Mouse (Mus musculus): ENCODE measurements at regions not wholly inside any gene's neighbourhood (a gene's known extent, or its start where the extent isn't known, plus 50 kb on each side); places are given as distances from the start of the nearest gene placed in this dataset.

- DNase-seq (ENCODE audit: low spot score) = no peak
Measured at GRCm38 (mm10) chr16:93014991-93015390, 189.0 kb upstream of the Runx1 start.

DNA sequence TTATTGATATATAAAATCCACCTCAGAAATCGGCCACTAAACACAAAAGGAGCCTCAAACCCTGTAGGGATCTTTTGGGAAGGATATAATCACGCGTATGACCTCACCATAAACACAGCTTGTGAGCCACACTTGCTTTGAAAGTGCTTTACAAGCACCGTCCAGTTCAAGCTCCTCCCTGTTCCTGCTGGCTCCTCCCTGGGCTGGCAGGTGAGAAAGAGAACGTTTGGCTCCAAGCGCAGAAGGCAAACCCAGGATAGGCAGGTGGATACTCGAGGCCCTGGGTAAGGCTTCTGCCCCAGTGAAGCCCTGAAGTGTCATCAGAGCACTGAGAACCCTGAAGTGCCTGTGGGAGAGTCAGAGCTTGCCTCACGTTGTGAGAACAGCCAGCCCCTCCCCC lies 187.9 kb upstream of the Runx1 start:
- no peak for DNase-seq (ENCODE audit: low spot score)

DNA sequence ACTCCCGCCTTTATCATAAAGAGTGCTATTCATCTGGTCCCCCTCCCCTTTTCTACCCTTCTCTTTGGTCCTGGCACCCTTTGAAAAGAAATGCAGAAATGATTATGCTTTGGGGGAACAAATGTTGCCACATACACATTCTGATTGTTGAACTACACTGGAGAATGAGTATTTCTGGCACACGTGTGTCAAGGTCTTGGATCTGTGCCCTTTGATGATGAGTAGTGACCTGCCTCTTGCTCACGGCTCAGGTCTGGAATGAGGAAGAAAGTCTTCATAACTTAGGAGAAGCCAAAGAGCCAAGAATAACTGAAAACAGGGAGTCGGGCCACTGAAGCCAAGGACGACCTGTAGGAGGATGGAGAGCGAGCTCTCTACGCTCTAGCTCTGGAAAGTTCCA lies 187.3 kb upstream of the Runx1 start:
- DNase-seq (ENCODE audit: low spot score) = no peak

GRCm38 (mm10) chr16:93011474-93011873 lies 185.5 kb upstream of the Runx1 start:
- no peak for DNase-seq (ENCODE audit: low spot score)

GRCm38 (mm10) chr16:93006321-93006984 lies 180.5 kb upstream of the Runx1 start:
- no peak for DNase-seq (ENCODE audit: low spot score)

DNA sequence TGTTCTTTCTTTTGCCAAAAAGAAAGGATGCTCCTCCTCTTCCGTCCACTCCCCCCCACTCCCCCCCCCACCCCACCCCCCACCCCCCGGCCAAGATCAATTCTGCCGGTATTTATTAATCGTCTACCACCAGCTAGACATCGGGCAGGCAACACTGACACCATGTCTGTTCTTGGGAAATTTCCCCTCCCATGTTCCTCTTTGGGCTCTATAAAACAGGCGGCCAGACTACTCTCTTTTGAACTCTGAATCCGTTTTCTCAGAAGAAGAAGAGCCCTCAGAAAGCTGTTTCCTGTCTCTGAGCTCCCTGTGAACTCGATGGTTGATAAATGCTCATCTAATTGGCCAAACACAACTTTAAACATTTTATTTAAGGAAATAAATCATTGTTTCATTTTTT lies 179.5 kb upstream of the Runx1 start:
- DNase-seq (ENCODE audit: low spot score) = no peak

GRCm38 (mm10) chr16:93003830-93004229 lies 177.9 kb upstream of the Runx1 start:
- DNase-seq (ENCODE audit: low spot score) = no peak

- no peak for DNase-seq (ENCODE audit: low spot score)
Measured at GRCm38 (mm10) chr16:92998689-92999088, 172.7 kb upstream of the Runx1 start.

DNA sequence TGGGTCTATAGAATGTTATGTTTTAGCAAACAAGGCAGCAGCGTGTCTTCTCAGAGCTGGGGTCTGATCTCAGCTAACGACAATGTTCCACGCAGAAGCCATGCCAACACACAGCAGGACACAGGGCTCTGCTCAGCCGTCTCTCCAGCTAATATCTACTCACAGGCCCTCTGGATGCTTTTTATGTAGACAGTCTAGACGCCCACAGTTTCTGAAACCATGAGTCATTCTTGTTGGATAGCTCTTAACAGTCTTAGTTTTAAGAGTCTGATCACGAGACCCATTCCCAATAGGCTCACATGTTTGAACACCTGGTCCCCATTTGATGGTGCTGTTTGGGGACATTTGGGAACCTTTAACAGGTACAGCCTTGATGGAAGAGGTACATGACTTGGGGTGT lies 171.7 kb upstream of the Runx1 start:
- DNase-seq (ENCODE audit: low spot score) = no peak

DNA sequence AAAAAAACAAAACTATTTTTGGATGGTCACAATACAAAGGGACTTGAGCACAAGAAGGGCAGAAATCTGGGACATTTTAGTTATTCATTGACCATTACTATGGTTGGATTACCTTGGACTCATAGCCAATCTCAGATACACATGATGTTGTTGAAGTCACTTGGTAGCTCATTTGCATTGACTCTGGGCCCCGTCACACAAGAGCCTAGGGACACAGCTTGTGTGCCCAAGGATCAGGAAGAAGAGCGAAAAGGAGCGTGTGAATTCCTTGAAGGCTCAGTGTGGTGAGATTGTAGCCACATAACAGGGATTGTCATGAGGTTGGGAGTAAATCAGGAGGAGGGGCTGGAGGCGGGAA lies 170.0 kb upstream of the Runx1 start:
- DNase-seq (ENCODE audit: low spot score) = no peak

DNA sequence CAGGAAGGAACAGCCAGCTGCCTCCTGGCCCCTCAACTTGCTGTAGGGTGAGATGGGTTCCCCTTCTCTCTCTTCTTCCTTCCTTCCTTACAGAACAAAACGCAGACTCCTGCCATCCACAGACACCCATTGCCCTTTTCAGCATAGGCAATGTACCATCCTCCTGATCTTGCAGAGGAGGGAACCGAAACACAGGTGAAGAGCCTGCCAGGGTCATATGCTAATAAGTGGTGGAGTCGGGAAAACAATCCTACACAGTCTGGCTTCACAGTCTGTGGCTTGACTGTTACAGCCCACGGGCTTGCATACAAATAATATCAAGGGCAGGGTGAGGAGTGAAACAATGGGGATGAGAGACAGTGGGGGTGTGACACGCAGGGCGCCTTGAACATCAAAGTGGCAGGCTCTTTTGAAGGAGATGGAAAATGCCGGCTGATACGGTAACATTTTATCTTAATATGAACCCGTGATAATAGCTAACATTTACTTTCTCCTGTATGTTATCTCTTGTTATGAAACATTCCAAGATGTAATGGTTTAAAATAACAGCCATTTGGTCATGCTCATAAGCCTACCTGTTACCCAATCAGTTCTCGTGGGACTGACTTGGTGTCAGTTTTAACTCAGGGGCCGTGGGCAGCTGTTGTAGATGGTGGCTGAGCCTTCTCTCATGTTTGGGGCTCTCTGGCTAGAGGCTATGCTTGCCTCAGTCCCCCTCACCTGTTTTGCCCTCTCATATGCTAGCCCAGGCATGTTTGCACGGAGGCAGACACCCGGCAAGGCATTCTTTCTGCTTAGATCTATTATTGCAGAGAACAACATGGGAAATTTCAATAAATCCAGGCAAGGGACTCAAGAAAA lies 169.4 kb upstream of the Runx1 start:
- no peak for DNase-seq (ENCODE audit: low spot score)

- no peak for DNase-seq (ENCODE audit: low spot score)
Measured at GRCm38 (mm10) chr16:92992876-92993275, 166.9 kb upstream of the Runx1 start.

GRCm38 (mm10) chr16:92991405-92991804 lies 165.5 kb upstream of the Runx1 start:
- no peak for DNase-seq (ENCODE audit: low spot score)

DNA sequence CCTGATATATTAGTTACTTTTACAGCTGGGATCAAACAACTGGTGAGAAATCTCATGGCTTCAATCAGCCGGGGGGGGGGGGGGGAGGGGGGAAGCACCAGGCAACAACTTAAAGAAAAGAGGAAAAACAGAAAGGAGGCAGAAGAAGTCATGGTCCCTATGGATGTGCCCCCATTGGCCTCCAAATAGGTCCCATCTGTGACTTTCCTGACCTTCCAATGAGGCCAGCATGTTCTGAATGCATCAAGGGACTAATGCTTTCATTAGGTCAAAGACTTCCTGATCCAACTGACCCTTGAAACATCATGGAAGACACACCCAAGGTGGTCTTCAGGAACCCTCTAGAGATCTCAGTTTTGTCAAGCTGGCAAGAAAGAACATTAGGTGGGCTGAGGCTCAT lies 162.5 kb upstream of the Runx1 start:
- DNase-seq (ENCODE audit: low spot score) = no peak

GRCm38 (mm10) chr16:92988000-92988399 lies 162.1 kb upstream of the Runx1 start:
- DNase-seq (ENCODE audit: low spot score) = no peak

DNA sequence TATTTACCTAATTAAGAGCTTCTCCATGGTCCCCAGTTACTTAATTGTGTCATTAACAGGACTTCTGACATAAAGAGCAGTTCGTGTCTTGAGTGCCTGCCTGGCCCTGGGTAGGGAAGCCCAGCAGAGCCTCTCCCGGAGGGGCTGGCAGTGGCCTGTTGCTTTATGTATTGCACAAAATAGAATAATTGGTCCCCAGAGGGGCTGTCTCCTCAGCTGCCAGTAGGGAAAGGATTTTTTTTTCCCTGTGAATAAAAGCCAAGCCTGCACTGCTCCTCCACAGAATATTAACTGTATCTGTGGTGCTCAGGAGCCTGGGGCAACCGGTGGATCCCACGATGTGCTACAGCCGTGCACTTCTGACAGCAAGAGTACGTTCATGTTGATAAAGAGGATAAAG lies 159.8 kb upstream of the Runx1 start:
- no peak for DNase-seq (ENCODE audit: low spot score)

- no peak for DNase-seq (ENCODE audit: low spot score)
Measured at GRCm38 (mm10) chr16:92982934-92983333, 157.0 kb upstream of the Runx1 start.

DNA sequence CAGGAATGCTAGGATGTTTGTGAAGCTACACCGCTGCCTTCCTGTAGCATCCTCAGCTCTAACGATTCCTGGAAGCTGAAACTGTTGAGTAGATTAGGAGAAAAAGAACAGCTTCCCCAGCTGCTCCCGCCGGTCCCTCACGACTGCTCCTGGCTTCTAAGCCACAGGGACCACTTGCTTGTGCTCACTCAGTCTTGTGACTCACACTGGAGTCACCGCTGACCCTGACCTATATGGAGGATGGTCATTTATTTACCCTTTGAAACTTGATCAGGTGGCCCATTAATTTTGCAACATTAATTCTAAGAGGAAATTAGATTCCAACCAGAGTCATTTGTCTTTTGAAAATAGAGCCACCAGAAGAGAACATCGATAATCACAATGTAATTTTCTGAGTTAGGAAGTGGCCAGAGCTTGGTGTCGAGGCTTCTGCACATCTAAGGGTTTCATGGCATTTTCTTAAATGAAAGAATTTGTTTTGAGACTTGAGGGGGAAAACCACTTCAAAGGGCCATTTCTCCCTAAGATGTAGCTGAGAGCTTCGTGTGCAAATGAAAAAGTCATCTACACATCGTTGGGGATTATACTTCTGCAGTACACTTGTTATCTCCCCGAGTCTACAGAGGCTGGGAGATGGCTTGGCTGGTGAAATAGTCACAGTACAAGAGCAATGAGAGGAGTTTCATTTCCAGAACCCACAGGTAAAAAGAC lies 153.8 kb upstream of the Runx1 start:
- DNase-seq (ENCODE audit: low spot score) = no peak

GRCm38 (mm10) chr16:92976097-92976496 lies 150.1 kb upstream of the Runx1 start:
- DNase-seq (ENCODE audit: low spot score) = no peak

DNA sequence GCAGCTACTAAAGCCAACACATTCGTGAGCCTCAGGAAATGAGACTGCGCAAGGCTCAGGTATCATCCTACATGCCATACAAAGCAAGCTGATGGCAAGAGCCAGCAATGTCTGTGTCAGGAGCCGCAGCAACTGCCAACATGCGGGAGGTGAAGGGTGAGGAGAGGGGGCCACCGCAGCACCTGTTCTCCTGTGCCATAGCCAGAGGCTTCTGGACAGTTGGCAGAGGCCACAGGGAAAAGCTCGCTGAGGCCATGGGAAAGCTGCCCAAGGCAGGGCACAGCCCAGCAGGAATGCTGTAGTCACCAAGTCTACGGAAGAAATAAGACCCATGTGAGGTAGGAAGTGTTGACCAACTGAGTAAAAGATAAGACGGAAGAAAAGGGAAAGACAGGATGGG lies 149.1 kb upstream of the Runx1 start:
- no peak for DNase-seq (ENCODE audit: low spot score)

DNA sequence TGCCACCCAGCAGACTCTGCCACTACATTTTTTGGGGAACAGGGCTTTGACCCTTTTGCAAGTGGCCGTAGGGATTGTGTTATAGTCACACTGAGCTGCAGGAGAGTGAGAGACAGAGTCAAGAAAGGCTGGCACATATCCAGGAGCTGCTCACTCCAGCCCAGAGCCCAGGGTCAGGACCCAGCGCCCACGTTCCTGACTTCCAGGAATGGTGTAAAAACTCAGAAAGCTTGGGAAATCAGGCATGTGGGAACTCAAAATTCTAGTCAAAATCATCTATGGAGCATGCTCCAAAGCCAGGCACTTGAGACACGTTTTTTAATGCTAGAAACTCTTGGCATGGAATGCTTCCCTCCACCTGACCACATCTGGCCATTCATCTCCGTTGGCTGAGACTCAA lies 146.7 kb upstream of the Runx1 start:
- DNase-seq (ENCODE audit: low spot score) = no peak

GRCm38 (mm10) chr16:92971956-92972355 lies 146.0 kb upstream of the Runx1 start:
- DNase-seq (ENCODE audit: low spot score) = no peak

DNA sequence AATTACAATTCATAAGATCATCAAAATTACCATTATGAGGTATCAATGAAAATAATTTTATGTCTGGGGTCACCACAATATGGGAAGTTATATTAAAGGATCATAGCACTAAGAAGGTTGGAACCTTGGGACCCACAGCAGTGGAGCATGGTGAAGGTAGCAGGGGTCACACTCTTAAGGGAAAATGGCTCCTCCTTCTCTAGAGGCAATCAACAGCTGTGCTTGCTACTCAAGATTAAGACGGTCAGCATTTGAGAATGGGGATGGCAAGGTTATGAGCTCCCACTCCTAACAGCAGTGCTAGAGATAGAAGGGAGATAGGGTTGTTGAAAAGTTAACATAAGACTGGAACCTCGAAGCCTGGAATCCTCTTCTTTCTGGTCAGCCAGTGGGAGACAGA lies 144.6 kb upstream of the Runx1 start:
- no peak for DNase-seq (ENCODE audit: low spot score)
